Mouse (Mus musculus): Measurements from ENCODE around the gene Hnrnph1. TPM values are rescaled to one million over a fixed set of nuclear protein-coding genes. Genes with fewer than 3 reads are reported as not detected.

Hnrnph1 gene
- total RNA-seq, 2 experiments from 2014 or later: 281 to 308 TPM

DNA sequence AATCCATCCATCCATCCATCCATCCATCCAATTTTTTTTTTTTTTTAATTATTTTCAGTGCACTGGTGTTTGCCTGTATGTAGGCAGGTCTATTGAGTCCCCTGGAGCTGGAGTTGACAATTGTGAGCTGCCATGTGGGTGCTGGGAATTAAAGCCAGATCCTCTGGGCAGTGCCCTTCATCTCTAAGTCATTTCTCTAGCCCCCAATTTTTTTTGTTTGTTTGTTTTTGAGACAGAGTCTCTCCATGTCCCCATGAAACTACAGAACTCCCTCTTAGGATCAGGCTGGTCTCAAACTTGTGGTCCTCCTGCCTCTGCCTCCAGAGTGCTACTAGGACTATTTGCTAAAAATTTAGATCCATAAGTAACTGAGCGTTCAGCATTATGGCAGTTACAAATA, 4.9 kb upstream of the Hnrnph1 start:
- peak in 1 of 2 experiments; percentile 4 for DNase-seq (ENCODE audit: low spot score in 2 of 2)

DNA sequence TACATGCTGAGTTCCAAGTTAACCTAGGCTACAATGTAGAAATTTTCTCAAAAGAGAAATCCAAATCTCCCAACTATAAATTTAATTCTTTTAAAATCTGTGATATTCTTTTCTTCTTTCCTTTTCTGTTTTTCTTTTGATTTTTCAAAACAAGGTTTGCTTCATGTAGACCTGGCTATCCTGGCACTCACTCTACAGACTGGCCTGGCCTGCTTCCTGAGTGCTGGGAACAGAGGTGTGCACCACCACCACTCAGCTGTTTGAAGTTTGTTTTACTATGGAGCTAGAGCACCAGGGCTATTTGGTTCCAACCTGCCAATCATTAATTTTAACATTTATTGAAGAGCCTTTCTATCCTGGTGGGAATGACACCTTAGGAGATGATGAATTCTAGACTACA, 3.7 kb upstream of the Hnrnph1 start:
- DNase-seq (ENCODE audit: low spot score in 2 of 2): no peak

DNA sequence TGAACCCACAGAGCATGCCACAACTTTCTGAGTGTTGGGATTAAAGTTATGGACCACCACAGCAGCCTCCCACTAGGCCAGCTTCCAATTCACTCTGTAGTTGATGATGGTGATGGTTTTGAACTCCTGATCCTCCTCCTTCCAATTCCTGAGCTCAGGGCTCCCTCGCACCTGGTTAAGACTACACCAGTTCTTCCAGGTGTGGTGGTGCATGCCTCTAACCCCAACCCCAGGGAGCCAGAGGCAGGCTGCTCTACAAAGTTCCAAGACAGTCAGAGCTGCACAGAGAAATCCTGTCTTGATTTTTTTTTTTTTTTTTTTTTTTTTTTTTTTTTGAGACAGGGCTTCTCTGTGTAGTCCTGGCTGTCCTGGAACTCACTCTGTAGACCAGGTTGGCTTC, 3.2 kb upstream of the Hnrnph1 start:
- peak in 1 of 2 experiments; percentile 15 for DNase-seq (ENCODE audit: low spot score in 2 of 2)

DNA sequence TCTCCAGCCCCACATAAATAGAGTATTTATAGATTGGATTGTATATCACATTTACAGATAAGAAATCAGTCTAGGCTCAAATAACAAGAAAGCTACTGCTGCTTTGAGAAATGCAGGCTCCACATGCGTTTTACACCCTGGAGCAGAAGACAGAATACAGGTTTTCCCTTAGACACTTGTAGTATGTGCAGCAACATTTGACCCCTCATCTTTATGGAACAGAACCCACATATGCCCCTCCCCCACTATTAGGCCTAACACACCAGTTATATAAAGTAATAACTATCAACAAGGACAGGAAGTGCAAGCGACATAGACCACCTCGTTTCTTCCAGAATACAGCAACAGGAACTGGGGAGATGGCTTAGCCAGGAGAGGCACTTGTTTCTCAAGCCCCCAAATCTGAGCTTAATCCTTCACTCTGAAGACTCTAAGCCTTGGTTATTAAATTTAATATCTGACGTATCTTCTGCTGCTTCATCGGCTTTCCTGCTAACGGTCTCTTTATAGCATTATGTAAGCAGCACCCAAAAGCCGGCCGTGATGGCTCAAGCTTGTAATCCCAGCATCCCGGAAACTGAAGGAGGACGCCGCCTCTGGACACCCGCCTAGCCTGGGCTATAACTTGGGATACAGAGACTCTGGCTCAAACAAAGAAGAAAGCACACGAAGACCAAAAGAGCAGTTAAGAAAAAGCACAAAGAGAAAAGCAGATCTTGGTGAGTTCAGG, 2.3 kb upstream of the Hnrnph1 start:
- peak in 1 of 2 experiments; percentile 15 for DNase-seq (ENCODE audit: low spot score in 2 of 2)

DNA sequence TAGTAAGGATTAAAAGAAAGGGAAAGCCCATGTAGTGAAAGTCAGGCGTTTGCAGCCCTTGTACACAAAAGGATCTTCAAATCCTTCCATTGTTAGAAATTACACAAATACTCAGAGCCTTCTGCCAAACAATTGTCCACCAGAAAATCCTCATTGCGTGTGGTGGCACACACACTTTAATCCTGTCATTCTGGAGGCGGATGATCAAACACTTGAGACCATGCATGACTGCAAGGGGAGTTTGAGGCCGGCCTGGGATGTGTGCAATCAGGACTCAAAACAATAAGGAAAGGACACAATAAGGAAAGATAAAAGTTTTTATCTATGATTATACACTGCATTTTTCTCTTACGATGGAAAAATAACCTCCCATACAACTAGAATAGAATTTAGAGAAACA, 1.4 kb upstream of the Hnrnph1 start:
- peak in 1 of 2 experiments; percentile 11 for DNase-seq (ENCODE audit: low spot score in 2 of 2)

DNA sequence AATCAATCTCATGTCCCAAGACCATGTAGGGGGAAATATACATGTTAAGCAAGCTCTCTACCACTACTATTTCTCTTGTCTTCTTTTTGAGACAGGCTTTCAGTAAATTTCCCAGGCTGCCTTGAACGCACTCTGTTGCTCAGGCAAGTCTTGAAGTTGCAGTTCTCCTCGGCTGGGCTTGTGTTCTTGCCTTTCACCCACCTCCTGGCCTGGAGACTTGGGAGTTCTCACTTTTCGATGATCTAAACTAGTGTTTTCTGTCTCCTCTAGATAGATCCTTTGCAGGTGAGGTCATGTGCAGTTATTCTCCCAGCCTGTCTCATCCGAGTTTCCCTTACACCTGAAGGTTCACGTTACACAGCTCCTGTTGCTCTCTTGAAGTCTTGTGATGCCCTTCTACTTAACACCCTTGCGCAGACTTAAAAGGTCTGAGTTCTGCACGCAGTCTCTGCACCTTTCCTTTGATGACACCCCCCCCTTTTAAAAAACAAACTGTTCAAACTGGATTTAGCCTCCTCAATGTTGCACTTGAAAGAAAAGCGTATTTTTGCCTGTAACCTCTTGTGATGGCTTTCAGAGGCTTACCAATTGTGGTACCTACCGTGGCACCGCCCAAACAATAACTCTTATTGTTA, 517 bp upstream of the Hnrnph1 start:
- DNase-seq (ENCODE audit: low spot score in 2 of 2): no peak

DNA sequence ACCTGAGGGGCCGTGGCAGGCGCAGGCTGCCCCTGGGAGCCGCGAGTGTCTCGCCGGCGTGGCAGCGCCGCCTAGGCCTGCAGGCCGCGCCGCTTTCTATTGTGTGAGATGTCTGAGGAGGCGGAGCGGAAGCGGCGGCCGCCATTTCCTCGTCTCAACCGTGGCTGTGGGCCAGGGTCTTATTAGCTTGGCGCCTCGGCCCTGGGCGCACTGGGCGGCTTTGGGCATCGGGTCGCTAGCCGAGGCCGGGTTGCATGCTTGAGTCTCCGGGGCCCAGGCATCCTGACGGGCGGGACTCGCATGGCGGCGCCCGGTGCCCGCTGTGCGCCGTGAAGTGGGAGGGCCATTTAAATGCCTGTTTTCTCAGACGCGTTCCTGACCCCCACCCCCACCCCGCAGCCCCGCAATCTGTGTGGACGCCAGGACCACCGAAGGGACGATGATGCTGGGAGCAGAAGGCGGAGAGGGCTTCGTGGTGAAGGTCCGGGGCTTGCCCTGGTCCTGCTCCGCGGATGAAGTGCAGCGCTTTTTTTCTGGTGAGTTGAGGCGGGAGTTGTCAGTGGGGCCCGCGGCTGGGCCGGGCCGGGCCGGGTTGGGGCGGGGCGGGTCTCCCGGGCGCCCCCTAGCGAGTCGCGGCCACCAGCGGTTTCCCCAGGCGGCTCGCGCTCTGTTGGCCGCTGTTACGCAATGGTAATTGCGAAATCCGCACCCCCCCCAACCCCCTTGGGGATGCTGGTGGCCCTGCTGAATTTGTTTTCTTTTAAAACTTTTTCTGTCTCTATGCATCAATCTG, 1.3 kb downstream of the Hnrnph1 start:
- DNase-seq (ENCODE audit: low spot score in 2 of 2): peak; percentile 91 to 92

DNA sequence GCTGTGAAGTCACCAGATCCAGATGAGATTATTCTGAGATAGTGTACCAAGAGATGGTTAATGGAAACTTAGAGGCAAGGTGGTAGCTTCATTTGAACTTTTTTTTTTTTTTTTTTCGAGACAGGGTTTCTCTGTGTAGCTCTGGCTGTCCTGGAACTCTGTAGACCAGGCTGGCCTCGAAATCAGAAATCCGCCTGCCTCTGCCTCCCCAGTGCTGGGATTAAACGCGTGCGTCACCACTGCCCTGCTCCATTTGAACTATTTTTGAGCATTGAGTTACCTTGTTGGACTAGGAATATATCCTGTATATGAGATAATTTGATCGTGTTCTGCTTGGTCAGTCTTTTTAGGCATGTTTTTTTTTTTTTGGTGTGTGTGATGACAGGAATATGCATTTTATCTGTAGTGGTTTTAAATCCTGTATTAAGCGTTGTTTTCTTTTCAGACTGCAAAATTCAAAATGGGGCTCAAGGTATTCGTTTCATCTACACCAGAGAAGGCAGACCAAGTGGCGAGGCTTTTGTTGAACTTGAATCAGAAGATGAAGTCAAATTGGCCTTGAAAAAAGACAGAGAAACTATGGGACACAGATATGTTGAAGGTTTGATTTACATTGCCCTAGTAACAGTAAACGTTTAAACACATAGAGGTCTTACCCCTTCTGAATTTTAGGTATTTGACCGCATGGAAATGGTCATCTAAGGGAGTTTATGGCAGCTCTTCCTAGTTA, 2.4 kb downstream of the Hnrnph1 start:
- no peak for DNase-seq (ENCODE audit: low spot score in 2 of 2)

DNA sequence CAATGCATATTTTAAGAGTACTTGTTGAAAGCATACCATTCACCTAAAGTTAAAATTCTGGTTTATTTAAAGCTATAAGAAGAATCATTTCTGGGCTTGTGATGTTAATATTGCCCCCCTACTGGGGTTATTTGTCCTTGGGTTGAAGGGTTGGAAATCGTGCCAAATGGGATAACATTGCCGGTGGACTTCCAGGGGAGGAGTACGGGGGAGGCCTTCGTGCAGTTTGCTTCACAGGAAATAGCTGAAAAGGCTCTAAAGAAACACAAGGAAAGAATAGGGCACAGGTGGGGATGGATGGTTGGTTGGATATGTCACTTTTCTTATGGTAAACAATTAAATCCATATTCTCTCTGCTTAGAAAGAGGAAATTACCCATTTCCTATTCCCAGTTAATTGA, 4.5 kb downstream of the Hnrnph1 start:
- no peak for DNase-seq (ENCODE audit: low spot score in 2 of 2)

DNA sequence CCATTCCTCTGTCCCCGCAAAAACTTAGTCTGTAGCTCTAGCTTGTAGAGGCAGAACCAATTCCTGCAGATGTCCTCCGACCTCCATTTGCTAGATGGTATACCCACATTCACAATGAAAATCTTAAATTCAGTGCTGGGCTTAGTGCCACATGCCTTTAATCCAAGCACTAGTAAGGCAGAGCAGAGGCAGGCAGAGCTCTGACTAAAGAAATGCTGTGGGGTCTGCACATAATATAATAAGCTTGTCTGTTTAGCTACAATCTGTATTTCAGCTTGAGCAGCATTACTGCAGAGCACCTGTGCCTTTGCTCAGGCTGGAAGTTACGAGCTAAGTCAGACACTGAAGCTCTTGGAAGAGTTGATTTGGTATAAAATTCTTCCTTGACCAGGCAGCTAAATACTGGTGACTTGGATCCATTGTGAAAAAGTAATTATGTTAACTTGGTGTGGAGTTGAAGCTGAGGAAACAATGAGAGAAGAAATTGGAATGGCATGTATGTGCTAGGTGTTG, 10.4 kb downstream of the Hnrnph1 start:
- no peak for DNase-seq (ENCODE audit: low spot score in 2 of 2)

DNA sequence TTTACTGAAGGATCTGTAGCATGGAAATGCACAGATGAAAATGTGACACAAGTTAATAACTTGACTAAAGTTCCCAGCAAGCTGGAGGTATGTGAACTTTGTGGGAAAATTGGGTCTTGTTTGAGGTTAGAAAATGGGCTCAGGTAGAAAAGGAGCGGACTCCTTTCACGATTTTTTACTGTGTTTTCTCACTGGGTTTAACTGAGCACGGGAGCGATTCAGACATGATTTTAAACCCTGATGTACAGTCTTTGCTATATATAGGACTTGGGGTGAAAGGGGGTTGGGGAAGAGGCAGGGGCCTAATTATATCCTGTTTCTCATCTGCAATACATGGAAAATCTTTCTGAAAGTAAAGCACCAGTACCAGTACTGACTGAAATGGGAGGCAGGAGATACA, 10.9 kb downstream of the Hnrnph1 start:
- DNase-seq (ENCODE audit: low spot score in 2 of 2): no peak

DNA sequence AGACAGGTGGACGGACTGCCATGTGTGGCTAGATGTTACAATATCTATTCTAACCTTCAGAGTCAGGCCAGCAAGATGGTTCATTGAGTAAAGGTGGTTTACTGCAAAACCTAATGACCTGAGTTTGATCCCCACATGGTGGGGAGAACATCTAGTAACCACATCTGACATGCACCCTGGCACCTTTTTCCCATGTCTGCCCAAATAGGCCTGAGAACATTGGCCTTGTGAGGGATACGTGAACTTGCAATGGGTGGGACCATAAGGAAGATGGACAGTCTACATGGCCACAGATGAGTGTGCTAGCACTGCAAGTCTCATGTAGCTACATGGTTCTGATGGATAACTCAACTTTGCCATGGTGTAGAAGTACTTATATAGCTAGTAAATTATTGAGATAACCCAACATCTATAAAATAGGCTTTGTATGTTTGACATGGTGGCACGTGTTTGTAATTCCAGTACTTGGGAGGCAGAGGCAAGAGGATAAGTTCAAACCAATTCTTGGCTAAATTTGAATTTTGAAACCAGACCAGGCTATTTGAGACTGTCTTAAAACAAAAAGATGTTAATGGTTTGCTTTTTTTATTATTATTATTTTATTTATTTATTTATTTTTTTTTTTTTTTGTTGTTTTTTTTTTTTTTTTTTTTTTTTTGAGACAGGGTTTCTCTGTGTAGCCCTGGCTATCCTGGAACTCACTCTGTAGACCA, 11.6 kb downstream of the Hnrnph1 start:
- no peak for DNase-seq (ENCODE audit: low spot score in 2 of 2)

DNA sequence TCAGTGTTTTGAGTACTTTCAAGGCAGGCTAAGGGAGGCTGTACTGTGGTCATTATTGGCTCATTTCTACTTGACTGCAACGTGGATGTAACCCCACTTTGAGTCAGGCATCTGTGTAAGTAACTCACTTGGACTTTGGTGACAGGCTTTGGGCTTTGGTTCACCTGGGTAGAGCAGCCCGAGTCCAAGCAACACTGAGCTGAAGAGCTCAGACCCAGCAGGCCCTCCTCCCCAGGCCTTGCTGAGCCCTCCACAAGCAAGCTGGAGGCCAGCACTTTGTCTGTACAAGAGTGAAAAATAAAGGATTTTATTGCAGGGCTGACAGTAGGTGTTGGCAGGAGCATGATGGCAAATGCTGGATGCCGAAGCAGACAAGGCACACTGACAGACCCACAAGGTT, 12.2 kb downstream of the Hnrnph1 start:
- no peak for DNase-seq (ENCODE audit: low spot score in 2 of 2)

DNA sequence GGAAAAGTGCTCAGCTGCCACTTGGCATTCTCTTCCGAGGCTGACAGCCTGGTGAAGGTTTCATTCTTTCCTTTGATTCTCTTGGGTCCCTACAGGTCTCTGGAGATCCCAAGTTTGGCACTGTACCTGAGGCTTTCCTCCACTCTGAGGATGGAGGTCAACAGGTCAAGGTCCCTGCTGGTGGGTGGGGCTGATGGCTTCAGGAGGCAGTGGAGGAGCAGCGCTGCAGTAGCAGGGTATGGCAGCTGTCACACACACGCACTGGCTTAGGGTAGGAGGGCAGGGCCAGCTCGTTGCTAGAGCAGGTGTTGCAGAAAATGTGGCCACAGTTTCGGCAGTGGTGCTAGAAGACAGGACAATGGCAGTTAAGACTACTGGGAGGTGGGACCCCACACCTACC, 12.8 kb downstream of the Hnrnph1 start:
- no peak for DNase-seq (ENCODE audit: low spot score in 2 of 2)

DNA sequence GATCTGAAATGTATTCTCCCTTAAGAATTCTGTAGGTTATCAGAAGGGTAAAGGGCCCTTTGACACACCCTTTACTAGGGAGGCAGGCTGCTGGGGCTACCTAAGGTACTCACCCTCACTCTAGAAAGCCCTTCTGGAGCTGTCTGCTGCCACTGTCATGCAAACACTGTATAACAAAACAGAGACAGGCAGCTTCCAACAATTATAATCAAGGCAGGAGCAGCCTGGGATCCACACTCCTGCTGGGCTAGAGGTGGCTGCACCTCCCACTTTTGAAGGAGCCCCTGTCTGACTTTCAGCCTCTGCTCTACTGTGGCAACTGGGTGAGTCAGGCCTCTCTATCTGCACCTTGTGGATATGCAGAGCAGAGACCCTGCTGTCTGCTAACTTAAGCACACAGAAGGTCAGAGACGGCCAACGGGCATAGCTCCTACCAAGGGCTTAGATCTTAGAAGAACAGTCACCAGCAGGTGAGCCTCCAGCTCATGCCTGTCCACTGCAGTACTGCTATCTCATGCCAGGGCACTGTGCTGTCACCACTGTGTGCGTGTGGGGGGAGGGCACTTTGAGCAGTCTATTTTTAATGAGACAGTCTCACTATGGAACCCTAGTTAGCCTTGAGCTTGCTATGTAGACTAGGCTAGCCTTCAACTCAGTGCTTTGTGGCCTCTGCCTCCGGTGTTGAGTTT, 14.6 kb downstream of the Hnrnph1 start:
- no peak for DNase-seq (ENCODE audit: low spot score in 2 of 2)

DNA sequence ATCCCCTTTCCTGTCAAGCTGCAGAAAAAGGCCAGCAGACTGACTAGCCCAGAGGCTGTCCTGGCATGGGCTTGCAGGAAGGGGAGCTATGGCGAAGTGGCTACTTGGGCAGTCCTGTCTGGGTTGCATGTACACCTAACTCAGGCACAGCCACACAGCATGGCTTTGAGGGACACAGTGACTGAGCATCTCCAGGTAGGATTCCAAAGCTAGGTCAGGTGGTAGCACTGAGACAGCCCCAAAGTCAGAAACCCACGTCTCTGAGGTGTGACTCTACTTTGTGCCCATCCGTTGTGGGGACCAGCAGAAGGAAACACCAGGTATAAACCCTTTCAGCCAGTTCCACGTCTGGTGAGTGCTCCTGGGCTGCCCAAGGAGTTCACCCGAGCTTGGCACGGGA, 16.5 kb downstream of the Hnrnph1 start:
- DNase-seq (ENCODE audit: low spot score in 2 of 2): no peak

DNA sequence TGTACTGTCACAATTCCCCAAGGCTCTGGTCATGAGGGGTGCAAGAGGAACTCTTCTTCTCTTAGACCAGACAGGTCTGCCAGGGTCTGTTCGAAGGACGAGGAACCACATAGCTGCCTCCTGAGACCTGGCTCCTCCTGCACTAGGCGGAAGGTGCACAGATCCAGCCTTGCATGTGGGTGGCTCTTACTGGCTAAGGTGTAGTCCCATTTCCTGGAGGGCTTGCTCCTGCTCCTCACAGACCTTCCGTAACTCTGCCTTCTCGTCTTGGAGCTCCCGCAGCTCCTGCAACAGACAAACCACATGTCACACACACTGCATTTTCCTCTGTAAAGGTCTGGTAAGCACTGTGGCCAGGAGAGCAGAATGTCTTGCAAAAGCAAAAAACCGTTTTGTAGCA, 17.9 kb downstream of the Hnrnph1 start:
- no peak for DNase-seq (ENCODE audit: low spot score in 2 of 2)

DNA sequence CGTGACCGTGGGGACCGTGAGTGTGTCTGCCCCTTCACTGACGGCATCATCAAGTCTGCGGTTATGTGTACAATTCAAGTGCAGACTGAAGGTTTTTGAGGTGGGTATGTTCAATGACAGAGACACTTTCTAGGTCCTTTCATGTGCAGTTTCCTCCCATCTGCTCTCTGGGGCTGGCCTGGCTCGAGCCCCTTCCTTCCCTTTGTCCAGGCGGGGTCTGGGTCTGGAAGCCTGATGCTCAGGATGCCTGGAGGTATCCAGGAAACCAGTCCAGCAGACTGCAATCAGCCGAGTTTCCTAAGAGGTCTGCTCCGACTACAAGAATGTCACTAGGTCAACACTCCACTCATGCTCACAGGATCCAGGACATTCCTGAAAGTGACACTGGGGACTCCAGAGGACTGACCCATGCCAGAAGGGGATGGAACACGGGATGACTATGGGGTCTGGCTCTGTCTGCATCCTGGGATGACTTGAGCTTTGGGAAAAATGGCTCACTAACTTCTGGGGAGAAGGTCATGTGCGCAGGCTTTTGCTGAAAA, 20.0 kb downstream of the Hnrnph1 start:
- no peak for DNase-seq (ENCODE audit: low spot score in 2 of 2)

DNA sequence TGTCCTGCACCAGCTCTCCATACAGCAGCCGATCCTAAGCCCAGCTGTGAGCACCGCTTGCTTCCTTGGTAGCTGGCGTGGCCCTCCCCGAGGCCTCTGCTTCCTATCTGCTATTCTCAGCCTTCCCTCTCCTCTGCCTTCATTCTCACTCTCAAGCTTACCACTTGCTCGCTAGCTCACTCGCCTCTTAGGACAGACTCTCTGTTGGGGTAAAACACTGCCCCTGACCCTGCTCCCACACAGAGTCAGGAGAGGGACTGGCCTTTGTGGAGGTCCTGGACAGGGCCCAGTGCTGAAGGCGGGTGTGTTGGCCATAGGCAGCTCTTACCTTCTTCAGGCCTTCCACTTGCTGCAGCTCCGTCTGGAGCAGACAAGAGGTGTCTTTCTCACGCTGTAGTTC, 20.5 kb downstream of the Hnrnph1 start:
- DNase-seq (ENCODE audit: low spot score in 2 of 2): no peak

DNA sequence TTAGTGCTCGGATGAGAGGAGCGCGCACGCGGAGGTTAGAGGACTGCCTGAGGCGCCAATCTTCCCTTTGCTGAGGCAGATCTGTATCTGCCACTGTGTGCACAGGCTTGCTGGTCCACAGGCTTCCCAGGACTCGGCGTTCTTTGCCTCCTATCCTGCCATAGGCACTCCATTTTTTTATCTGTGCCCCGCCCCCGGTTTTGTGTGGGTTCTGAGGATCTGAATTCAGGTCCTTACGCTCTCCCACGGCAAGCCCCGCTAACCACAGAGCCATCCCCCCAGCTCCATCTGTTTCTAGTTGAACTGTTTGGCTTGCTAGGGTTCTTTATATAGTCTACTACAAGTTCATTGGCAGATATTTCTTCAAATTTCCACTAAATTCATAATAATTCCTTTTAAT, 22.0 kb downstream of the Hnrnph1 start:
- DNase-seq (ENCODE audit: low spot score in 2 of 2): no peak
